Mouse (Mus musculus) lung, embryonic 16.5 days (tissue): ENCODE measurements around the gene Srcin1. TPM values are rescaled to one million over a fixed set of nuclear protein-coding genes. Genes with fewer than 3 reads are reported as not detected.
A peak's percentile ranks its signal among the peaks of the same experiment; 100 is the strongest.

ENCODE experiments used
- ATAC-seq: fragments of 200-750 bp; cut with Nextera tagmentation; 2 replicates; pipeline ENCODE4 v1.8.0; 2017; ENCODE audit warnings: low read depth, mild to moderate bottlenecking, moderate library complexity
- H3K27ac ChIP-seq: fragments of 300-500 bp; sonication (generic); 2 replicates; pipeline ENCODE4 v1.5.1; 2014; ENCODE audit warnings: mild to moderate bottlenecking, control low read depth, low read length
- H3K27me3 ChIP-seq: fragments of 300-500 bp; sonication (generic); 2 replicates; pipeline ENCODE4 v1.6.1; 2014; ENCODE audit warnings: low read depth, low read length, mixed read lengths; ENCODE audit not compliant: control insufficient read depth, insufficient read depth
- H3K36me3 ChIP-seq: fragments of 300-500 bp; sonication (generic); 2 replicates; pipeline ENCODE4 v1.6.1; 2014; ENCODE audit warnings: low read length; ENCODE audit not compliant: control insufficient read depth, insufficient read depth
- H3K4me1 ChIP-seq: fragments of 300-500 bp; sonication (generic); replicated peaks from 2 replicates; pipeline ENCODE4 v1.6.1; 2014; ENCODE audit warnings: low read length, mixed read lengths; ENCODE audit not compliant: control insufficient read depth, insufficient read depth
- H3K4me2 ChIP-seq: fragments of 300-500 bp; sonication (generic); 2 replicates; pipeline ENCODE4 v1.6.1; 2014; ENCODE audit warnings: low read depth, low read length, control low read depth
- H3K4me3 ChIP-seq: fragments of 300-500 bp; sonication (generic); 2 replicates; pipeline ENCODE4 v1.5.1; 2014; ENCODE audit warnings: mild to moderate bottlenecking, low read length, control low read depth
- H3K9ac ChIP-seq: fragments of 300-500 bp; sonication (generic); 2 replicates; pipeline ENCODE4 v1.6.1; 2014; ENCODE audit warnings: low read length, control low read depth
- H3K9me3 ChIP-seq: fragments of 300-500 bp; sonication (generic); 2 replicates; pipeline ENCODE4 v1.6.1; 2016; ENCODE audit warnings: low read length; ENCODE audit not compliant: control insufficient read depth
- WGBS: fragments of 180-500 bp; shearing (Covaris S2); extraction: QIAGEN DNeasy Blood & Tissue Kit; methylation state at CpG from one replicate; pipeline ENCODE4 v1.1.7; 2014; 5-methylcytosine and 5-hydroxymethylcytosine counted together
- polyA plus RNA-seq: library from polyadenylated mRNA; unstranded; fragments of >200 nt; fragmentation: Nextera tagmentation; extraction: Ambion mirVana; gene quantifications from 2 replicates; pipeline ENCODE4 v1.2.1, GENCODE M21; 2015

The Srcin1 gene
- polyA plus RNA-seq, 1 experiment from 2014 or later, result 0.70 TPM

- Histone ChIP-seq H3K9me3 (no peaks in the 10 kb centered on the region), H3K4me1 (peaks cover 27% of the 10 kb centered on the region), H3K9ac (no peak overlapping the region), H3K27ac (no peak overlapping the region), H3K27me3 (peaks cover 53% of the 10 kb centered on the region), H3K4me2 (no peak overlapping the region), H3K4me3 (no peak overlapping the region), H3K36me3 (no peaks in the 10 kb centered on the region)
- ATAC-seq, result no peak
- 66% methylated on average over 5 of the region's 5 CpGs for WGBS
Observed at GRCm38 (mm10) chr11:97539622-97540021, 36.4 kb downstream of the Srcin1 start.

- H3K27me3 ChIP-seq, result peaks cover 66% of the 10 kb centered on the region
- H3K4me2 ChIP-seq, result peak overlapping the region; percentile 64; the same call in 1 of the 2 replicates
- H3K9ac ChIP-seq, result no peak overlapping the region
- no peak overlapping the region for H3K27ac ChIP-seq
- no peaks in the 10 kb centered on the region for H3K36me3 ChIP-seq
- no peak for ATAC-seq
- no peaks in the 10 kb centered on the region for H3K9me3 ChIP-seq
- WGBS, result 35% methylated on average over 12 of the region's 12 CpGs
- H3K4me3 ChIP-seq, result no peak overlapping the region; the same call in 1 of the 2 replicates
- H3K4me1 ChIP-seq, result peaks cover 34% of the 10 kb centered on the region
Observed at GRCm38 (mm10) chr11:97537580-97538089, 38.4 kb downstream of the Srcin1 start.

GRCm38 (mm10) chr11:97536835-97537579 is 39.0 kb downstream of the Srcin1 start:
- peaks cover 72% of the 10 kb centered on the region for H3K27me3 ChIP-seq
- H3K4me1 ChIP-seq, result peaks cover 37% of the 10 kb centered on the region
- no peaks in the 10 kb centered on the region for H3K36me3 ChIP-seq
- peak; percentile 20; the same call in 1 of the 2 replicates for ATAC-seq
- H3K4me3 ChIP-seq, result peak overlapping the region; percentile 42
- peak overlapping the region; percentile 51 for H3K9ac ChIP-seq
- H3K9me3 ChIP-seq, result no peaks in the 10 kb centered on the region
- H3K27ac ChIP-seq, result no peak overlapping the region
- under 1% methylated on average over 34 of the region's 36 CpGs for WGBS
- H3K4me2 ChIP-seq, result peak overlapping the region; percentile 64

- Histone ChIP-seq H3K4me3 (peak overlapping the region; percentile 42), H3K9me3 (no peaks in the 10 kb centered on the region), H3K9ac (no peak overlapping the region; the same call in 1 of the 2 replicates), H3K36me3 (no peaks in the 10 kb centered on the region), H3K4me1 (peaks cover 36% of the 10 kb centered on the region), H3K27ac (no peak overlapping the region), H3K27me3 (peaks cover 75% of the 10 kb centered on the region), H3K4me2 (peak overlapping the region; percentile 64)
- 11% methylated on average over 35 of the region's 35 CpGs for WGBS
- ATAC-seq, result no peak
Observed at GRCm38 (mm10) chr11:97536083-97536747, 39.8 kb downstream of the Srcin1 start.

- H3K9me3 ChIP-seq, result no peaks in the 10 kb centered on the region
- WGBS, result 39% methylated on average over 5 of the region's 5 CpGs
- H3K4me2 ChIP-seq, result no peak overlapping the region
- H3K27ac ChIP-seq, result no peak overlapping the region
- no peaks in the 10 kb centered on the region for H3K36me3 ChIP-seq
- peaks cover 75% of the 10 kb centered on the region for H3K27me3 ChIP-seq
- no peak overlapping the region for H3K9ac ChIP-seq
- no peak overlapping the region for H3K4me3 ChIP-seq
- ATAC-seq, result no peak
- peaks cover 31% of the 10 kb centered on the region for H3K4me1 ChIP-seq
Observed at GRCm38 (mm10) chr11:97535660-97536059, 40.3 kb downstream of the Srcin1 start.

GRCm38 (mm10) chr11:97535308-97535630 is 40.7 kb downstream of the Srcin1 start:
- no peak overlapping the region for H3K9ac ChIP-seq
- no peak for ATAC-seq
- H3K4me1 ChIP-seq, result peaks cover 27% of the 10 kb centered on the region
- peaks cover 75% of the 10 kb centered on the region for H3K27me3 ChIP-seq
- 14% methylated on average over 5 of the region's 5 CpGs for WGBS
- H3K4me3 ChIP-seq, result no peak overlapping the region
- no peak overlapping the region for H3K27ac ChIP-seq
- no peaks in the 10 kb centered on the region for H3K36me3 ChIP-seq
- no peaks in the 10 kb centered on the region for H3K9me3 ChIP-seq
- no peak overlapping the region for H3K4me2 ChIP-seq

- H3K9ac ChIP-seq, result no peak overlapping the region
- peaks cover 25% of the 10 kb centered on the region for H3K4me1 ChIP-seq
- H3K9me3 ChIP-seq, result no peaks in the 10 kb centered on the region
- peak overlapping the region; percentile 25 for H3K4me3 ChIP-seq
- WGBS, result 3% methylated on average over 88 of the region's 95 CpGs
- no peak for ATAC-seq
- H3K27me3 ChIP-seq, result peaks cover 75% of the 10 kb centered on the region
- peak overlapping the region; percentile 41 for H3K4me2 ChIP-seq
- no peaks in the 10 kb centered on the region for H3K36me3 ChIP-seq
- H3K27ac ChIP-seq, result no peak overlapping the region
Observed at GRCm38 (mm10) chr11:97534442-97535307, 41.3 kb downstream of the Srcin1 start.

GRCm38 (mm10) chr11:97533653-97534052 is 42.3 kb downstream of the Srcin1 start:
- Histone ChIP-seq H3K4me1 (peaks cover 25% of the 10 kb centered on the region), H3K36me3 (no peaks in the 10 kb centered on the region), H3K9ac (no peak overlapping the region), H3K27ac (no peak overlapping the region), H3K4me3 (no peak overlapping the region), H3K9me3 (no peaks in the 10 kb centered on the region), H3K27me3 (peaks cover 68% of the 10 kb centered on the region), H3K4me2 (no peak overlapping the region)
- ATAC-seq, result no peak
- 17% methylated on average over 7 of the region's 7 CpGs for WGBS
